Mouse (Mus musculus) intestine, postnatal 0 days (tissue): ENCODE measurements around the gene Cdc42se2. TPM values are rescaled to one million over a fixed set of nuclear protein-coding genes. Genes with fewer than 3 reads are reported as not detected.

Experiments
- ATAC-seq: fragments of 200-750 bp; cut with Nextera tagmentation; 2 replicates; pipeline ENCODE4 v1.8.0; 2017; ENCODE audit warnings: mild to moderate bottlenecking, moderate TSS enrichment, moderate library complexity
- H3K27ac ChIP-seq: fragments of 300-500 bp; sonication (generic); 2 replicates; pipeline ENCODE4 v1.5.1; 2014; ENCODE audit warnings: mild to moderate bottlenecking, low read depth, low read length, moderate library complexity
- H3K27me3 ChIP-seq: fragments of 300-500 bp; sonication (generic); replicated peaks from 2 replicates; pipeline ENCODE4 v1.6.1; 2014; ENCODE audit warnings: low read length, mixed read lengths; ENCODE audit not compliant: control insufficient read depth, insufficient read depth
- H3K36me3 ChIP-seq: fragments of 300-500 bp; sonication (generic); 2 replicates; pipeline ENCODE4 v1.6.1; 2014; ENCODE audit warnings: mild to moderate bottlenecking, moderate library complexity; ENCODE audit not compliant: control insufficient read depth, insufficient read depth
- H3K4me1 ChIP-seq: fragments of 300-500 bp; sonication (generic); replicated peaks from 2 replicates; pipeline ENCODE4 v1.6.1; 2014; ENCODE audit warnings: antibody characterized with exemption, low read length, mixed read lengths; ENCODE audit not compliant: control insufficient read depth, insufficient read depth
- H3K4me2 ChIP-seq: fragments of 300-500 bp; sonication (generic); replicated peaks from 2 replicates; pipeline ENCODE4 v1.6.1; 2014; ENCODE audit warnings: low read depth, mild to moderate bottlenecking, moderate library complexity
- H3K4me3 ChIP-seq: fragments of 300-500 bp; sonication (generic); 2 replicates; pipeline ENCODE4 v1.5.1; 2014; ENCODE audit warnings: low read depth, low read length
- H3K9ac ChIP-seq: fragments of 300-500 bp; sonication (generic); 2 replicates; pipeline ENCODE4 v1.6.1; 2014; ENCODE audit warnings: mild to moderate bottlenecking, low read depth, low read length
- H3K9me3 ChIP-seq: fragments of 300-500 bp; sonication (generic); 2 replicates; pipeline ENCODE4 v1.6.1; 2016; ENCODE audit warnings: mixed run types; ENCODE audit not compliant: control insufficient read depth
- CTCF ChIP-seq: sonication (generic); IDR thresholded peaks from 2 replicates; pipeline ENCODE4 v1.5.1; 2016; ENCODE audit warnings: low read depth, mild to moderate bottlenecking, control low read depth, antibody characterized with exemption, moderate library complexity
- WGBS: fragments of 180-500 bp; shearing (Covaris S2); extraction: QIAGEN DNeasy Blood & Tissue Kit; methylation state at CpG from one replicate; pipeline ENCODE4 v1.1.7; 2014; 5-methylcytosine and 5-hydroxymethylcytosine counted together
- polyA plus RNA-seq: library from polyadenylated mRNA; unstranded; fragments of >200 nt; fragmentation: Nextera tagmentation; extraction: Ambion mirVana; gene quantifications from 2 replicates; pipeline ENCODE4 v1.2.1, GENCODE M21; 2015

The Cdc42se2 gene
- polyA plus RNA-seq, 1 experiment from 2014 or later, result 58.8 TPM

GRCm38 (mm10) chr11:54673575-54674298, 113.7 kb downstream of the Cdc42se2 start:
- Histone ChIP-seq H3K4me2 (no peak overlapping the region), H3K27me3 (no peaks in the 10 kb centered on the region)

More at GRCm38 (mm10) chr11:54673575-54674298, 113.7 kb downstream of the Cdc42se2 start:
- no peaks in the 10 kb centered on the region for H3K4me1 ChIP-seq
- no peak overlapping the region for H3K4me3 ChIP-seq
- H3K9me3 ChIP-seq, result no peaks in the 10 kb centered on the region
- peaks cover 7% of the 10 kb centered on the region for H3K36me3 ChIP-seq
- WGBS, result 45% methylated on average over 8 of the region's 8 CpGs
- no peak overlapping the region for H3K27ac ChIP-seq
- no peak overlapping the region for H3K9ac ChIP-seq
- TF ChIP-seq CTCF, result no peak
- no peak for ATAC-seq

Other genes starting within 250 kb of the Cdc42se2 start
- gene Lyrm7, start 73.2 kb upstream of the Cdc42se2 start, polyA plus RNA-seq, result 2.7 and 5.8 TPM in 2 replicates
- gene Hint1, start 78.7 kb upstream of the Cdc42se2 start, polyA plus RNA-seq, result 1,016 and 1,041 TPM in 2 replicates
- 6,664 and 6,785 TPM in 2 replicates for gene Gpx3, start 114.8 kb upstream of the Cdc42se2 start, polyA plus RNA-seq
- gene Tnip1, start 175.2 kb upstream of the Cdc42se2 start, polyA plus RNA-seq, result 29.9 and 30.3 TPM in 2 replicates
- gene Anxa6, start 245.8 kb upstream of the Cdc42se2 start, polyA plus RNA-seq, result 86.9 and 89.2 TPM in 2 replicates